Mouse (Mus musculus): ENCODE measurements around the gene Gbp5. TPM values are rescaled to one million over a fixed set of nuclear protein-coding genes. Genes with fewer than 3 reads are reported as not detected.
"Not testable (repeated sequence)": the region's sequence is repeated elsewhere in the genome, so short reads cannot be mapped to it uniquely, and the experiment has no call there.

The Gbp5 gene
- total RNA-seq, 2 experiments from 2014 or later: 1.7 to 2.1 TPM

- DNase-seq (ENCODE audit: low spot score in 2 of 2): no peak
- intact Hi-C loops (cut with DNase I): no loop called here
These were observed 39.4 kb downstream of the Gbp5 start for GRCm38 (mm10) chr3:142533185-142533584.

- DNase-seq (ENCODE audit: low spot score in 2 of 2): no peak
- intact Hi-C loops (cut with DNase I): no loop called here
These were observed 41.9 kb downstream of the Gbp5 start for GRCm38 (mm10) chr3:142535667-142536066.

- intact Hi-C loops (cut with DNase I): no loop called here
- no peak for DNase-seq (ENCODE audit: low spot score in 2 of 2)
These were observed 47.6 kb downstream of the Gbp5 start for GRCm38 (mm10) chr3:142541391-142541790.

GRCm38 (mm10) chr3:142542776-142543175 is 49.0 kb downstream of the Gbp5 start:
- DNase-seq (ENCODE audit: low spot score in 2 of 2); intact Hi-C loops (cut with DNase I): not testable (repeated sequence)

- DNase-seq (ENCODE audit: low spot score in 2 of 2): no peak
- intact Hi-C loops (cut with DNase I): no loop called here
These were observed 52.9 kb downstream of the Gbp5 start for GRCm38 (mm10) chr3:142546690-142547089.

- DNase-seq (ENCODE audit: low spot score in 2 of 2): no peak
- intact Hi-C loops (cut with DNase I): no loop called here
These were observed 56.4 kb downstream of the Gbp5 start for GRCm38 (mm10) chr3:142550052-142550676.

GRCm38 (mm10) chr3:142554601-142555000 is 60.8 kb downstream of the Gbp5 start:
- DNase-seq (ENCODE audit: low spot score in 2 of 2): no peak
- intact Hi-C loops (cut with DNase I): no loop called here

- intact Hi-C loops (cut with DNase I): no loop called here
- no peak for DNase-seq (ENCODE audit: low spot score in 2 of 2)
These were observed 61.8 kb downstream of the Gbp5 start for GRCm38 (mm10) chr3:142555623-142556022.

GRCm38 (mm10) chr3:142559632-142560228 is 66.0 kb downstream of the Gbp5 start, which contains the start of gene Gbp3:
Gene Gbp3 (plus strand): TSS chr3:142560026.
- DNase-seq (ENCODE audit: low spot score in 2 of 2): peak in 1 of 2 experiments; percentile 8

GRCm38 (mm10) chr3:142560296-142560948 is 66.6 kb downstream of the Gbp5 start:
- peak; percentile 70 to 76 for DNase-seq (ENCODE audit: low spot score in 2 of 2)
- intact Hi-C loops (cut with DNase I): loop anchor here (1.0 kb wide), 1 partner anchor 67 kb away; the partner anchor contains the start of gene Gbp5

More at GRCm38 (mm10) chr3:142559632-142560228, 66.0 kb downstream of the Gbp5 start, which contains the start of gene Gbp3:
- intact Hi-C loops (cut with DNase I): loop anchor here (1.0 kb wide), 1 partner anchor 66 kb away; the partner anchor contains the start of gene Gbp5

- intact Hi-C loops (cut with DNase I): no loop called here
- DNase-seq (ENCODE audit: low spot score in 2 of 2): no peak
These were observed 67.4 kb downstream of the Gbp5 start for GRCm38 (mm10) chr3:142561045-142561646.

- intact Hi-C loops (cut with DNase I): no loop called here
These were observed 67.9 kb downstream of the Gbp5 start for GRCm38 (mm10) chr3:142561666-142562065.

GRCm38 (mm10) chr3:142567490-142567889 is 73.7 kb downstream of the Gbp5 start:
- intact Hi-C loops (cut with DNase I); DNase-seq (ENCODE audit: low spot score in 2 of 2): not testable (repeated sequence)

More at GRCm38 (mm10) chr3:142561666-142562065, 67.9 kb downstream of the Gbp5 start:
- DNase-seq (ENCODE audit: low spot score in 2 of 2): no peak

- intact Hi-C loops (cut with DNase I): loop anchor here (5.0 kb wide), 1 partner anchor 52 kb away; the partner anchor contains the start of gene Gbp2
- no peak for DNase-seq (ENCODE audit: low spot score in 2 of 2)
These were observed 77.0 kb downstream of the Gbp5 start for GRCm38 (mm10) chr3:142570738-142571137.

Other genes starting within 250 kb of the Gbp5 start
- gene Pdlim5, start 98.3 kb upstream of the Gbp5 start, total RNA-seq (2021): 10 to 100 TPM; 18.9 to 19.1 TPM
- 1 to 10 TPM; 2.4 to 2.6 TPM for gene Gbp7, start 36.4 kb downstream of the Gbp5 start, total RNA-seq (2021)
- gene Gbp3, start 66.0 kb downstream of the Gbp5 start, total RNA-seq (2021): 1 to 10 TPM; 4.1 to 5.2 TPM
- not detected for gene Gbp2b, start 100.9 kb downstream of the Gbp5 start, total RNA-seq (2021)
- 1 to 10 TPM; 1.3 to 1.4 TPM for gene Gbp2, start 126.6 kb downstream of the Gbp5 start, total RNA-seq (2021)
- gene Kyat3, start 207.1 kb downstream of the Gbp5 start, total RNA-seq (2021): 1 to 10 TPM; 4.6 to 6.6 TPM